Mouse (Mus musculus): ENCODE measurements around the gene 4933428M09Rik. TPM values are rescaled to one million over a fixed set of nuclear protein-coding genes. Genes with fewer than 3 reads are reported as not detected.
"Not testable (repeated sequence)": the region's sequence is repeated elsewhere in the genome, so short reads cannot be mapped to it uniquely, and the experiment has no call there.

4933428M09Rik gene
- not detected in 2 replicates for polyA plus RNA-seq (2015; fragmentation: Nextera tagmentation; extraction: Ambion mirVana)

DNA sequence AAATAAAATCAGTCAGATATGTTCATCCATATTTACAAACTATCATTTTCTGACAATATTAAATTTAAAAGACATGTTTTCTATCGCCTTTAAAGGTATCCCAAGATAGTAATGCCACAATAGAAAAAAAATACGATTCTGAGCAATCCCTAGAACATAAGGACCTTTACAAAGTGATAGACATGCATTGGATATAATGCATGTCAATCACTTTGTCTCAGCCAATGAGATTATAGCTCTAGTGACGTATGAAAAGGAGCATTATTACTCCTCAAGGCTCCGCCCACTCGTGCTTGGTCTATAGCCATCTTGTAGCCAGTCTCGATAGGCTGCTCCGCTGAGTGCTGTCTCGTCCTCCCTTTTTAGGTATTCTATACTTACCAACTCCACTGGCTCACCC, at the start of gene 4933428M09Rik:
4933428M09Rik (plus strand) TSS at position 301 of the 400 bp plus-strand sequence.
- H3K4me1 ChIP-seq, result no peaks in the 10 kb centered on the region
- no peaks in the 10 kb centered on the region for H3K9me3 ChIP-seq
- 89% methylated on average over 8 of the region's 8 CpGs for WGBS
- no peaks in the 10 kb centered on the region for H3K27me3 ChIP-seq
- H3K4me2 ChIP-seq, result no peak within 1 kb of the TSS
- H3K4me3 ChIP-seq, result no peak within 1 kb of the TSS
- H3K9ac ChIP-seq, result no peak within 1 kb of the TSS
- ATAC-seq (ENCODE audit: insufficient number of reproducible peaks, low FRiP score, low TSS enrichment, low read depth), result no peak
- H3K36me3 ChIP-seq, result no peaks in the 10 kb centered on the region
- no peak within 1 kb of the TSS for H3K27ac ChIP-seq

DNA sequence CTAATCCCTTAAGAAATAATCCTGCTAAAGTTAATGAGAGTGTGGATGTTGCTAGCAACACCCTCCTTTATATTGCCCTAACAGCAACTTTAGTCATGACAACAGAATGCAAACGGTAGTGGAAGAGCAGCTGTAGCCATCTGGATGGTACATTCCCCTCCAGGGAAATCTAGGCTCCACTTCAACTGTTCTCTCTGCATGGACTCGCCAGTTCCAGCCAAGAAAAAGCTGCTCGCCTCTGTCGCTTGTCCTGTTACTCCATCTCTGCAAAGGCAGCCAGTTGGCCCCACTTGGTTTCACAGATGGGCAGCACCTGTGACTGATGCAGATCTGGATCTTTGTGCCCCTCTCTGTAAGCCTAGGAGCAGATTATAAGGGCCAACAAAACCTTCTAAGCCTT, 45.0 kb upstream of the 4933428M09Rik start:
- no peaks in the 10 kb centered on the region for H3K4me1 ChIP-seq
- no peaks in the 10 kb centered on the region for H3K27me3 ChIP-seq
- H3K9ac ChIP-seq, result no peak overlapping the region
- H3K36me3 ChIP-seq, result no peaks in the 10 kb centered on the region
- H3K4me3 ChIP-seq, result no peak overlapping the region
- WGBS, result 52% methylated on average over 4 of the region's 4 CpGs
- no peak overlapping the region for H3K4me2 ChIP-seq
- no peaks in the 10 kb centered on the region for H3K9me3 ChIP-seq
- H3K27ac ChIP-seq, result no peak overlapping the region
- no peak for ATAC-seq (ENCODE audit: insufficient number of reproducible peaks, low FRiP score, low TSS enrichment, low read depth)

DNA sequence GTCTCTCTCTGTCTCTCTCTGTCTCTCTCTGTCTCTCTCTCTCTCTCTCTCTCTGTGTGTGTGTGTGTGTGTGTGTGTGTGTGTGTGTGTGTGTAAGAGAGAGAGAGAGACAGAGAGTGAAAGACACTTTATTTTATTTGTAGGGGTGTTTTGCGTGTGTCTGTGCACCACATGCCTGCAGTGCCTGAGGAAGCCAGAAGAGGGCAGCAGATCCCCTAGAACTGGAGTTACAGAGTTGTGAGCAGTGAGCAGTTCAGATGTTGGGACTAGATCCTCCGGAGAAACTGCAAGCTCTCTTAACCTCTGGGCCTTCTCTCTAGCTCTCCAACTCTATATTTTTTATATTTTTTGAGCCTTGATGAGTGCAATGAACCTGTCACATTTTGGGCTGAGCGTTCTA, 12.5 kb downstream of the 4933428M09Rik start:
- H3K4me1 ChIP-seq; H3K27ac ChIP-seq; ATAC-seq (ENCODE audit: insufficient number of reproducible peaks, low FRiP score, low TSS enrichment, low read depth); H3K27me3 ChIP-seq; H3K4me2 ChIP-seq; H3K9me3 ChIP-seq; H3K36me3 ChIP-seq; H3K9ac ChIP-seq; H3K4me3 ChIP-seq: not testable (repeated sequence)
- 88% methylated on average over 3 of the region's 3 CpGs for WGBS

DNA sequence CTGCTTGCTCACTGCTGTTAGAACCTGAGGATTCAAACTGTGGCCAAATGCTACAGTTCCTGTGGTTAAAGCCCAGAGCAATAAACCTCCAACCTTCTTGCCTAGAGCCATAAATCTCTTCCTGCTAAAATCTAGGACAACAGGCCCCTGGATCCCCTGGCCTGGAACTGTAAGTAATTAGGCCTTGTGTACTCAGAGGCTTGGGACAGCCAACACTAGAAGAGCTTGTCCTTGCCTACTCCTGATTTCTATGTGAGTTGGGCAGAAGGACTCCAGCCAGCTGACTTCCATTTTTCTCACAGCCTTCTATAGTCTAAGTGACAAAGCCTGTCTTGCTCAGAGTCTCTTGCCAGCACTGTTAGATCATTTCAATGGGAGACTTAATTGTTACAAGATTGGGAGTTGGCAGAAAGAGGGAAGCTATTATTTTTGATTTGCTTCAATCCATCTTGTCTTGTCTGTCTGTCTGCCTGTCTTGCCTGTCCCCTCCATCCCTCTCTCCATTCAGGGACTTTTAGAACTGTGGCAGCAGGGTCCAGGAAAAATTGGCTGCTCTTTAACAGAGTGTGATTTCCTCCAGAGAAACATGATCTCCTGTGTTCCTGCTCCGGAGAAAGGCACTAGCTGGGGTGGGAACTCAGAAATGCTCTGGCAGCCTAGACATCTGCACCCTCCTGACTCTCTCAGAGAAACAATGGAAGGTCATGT, 15.7 kb downstream of the 4933428M09Rik start:
- no peaks in the 10 kb centered on the region for H3K4me1 ChIP-seq
- WGBS, result 32% methylated on average over 1 of the region's 1 CpGs
- no peak overlapping the region for H3K4me3 ChIP-seq
- no peak overlapping the region for H3K9ac ChIP-seq
- H3K4me2 ChIP-seq, result no peak overlapping the region
- H3K27ac ChIP-seq, result no peak overlapping the region
- no peaks in the 10 kb centered on the region for H3K27me3 ChIP-seq
- no peak for ATAC-seq (ENCODE audit: insufficient number of reproducible peaks, low FRiP score, low TSS enrichment, low read depth)
- no peaks in the 10 kb centered on the region for H3K36me3 ChIP-seq
- no peaks in the 10 kb centered on the region for H3K9me3 ChIP-seq

DNA sequence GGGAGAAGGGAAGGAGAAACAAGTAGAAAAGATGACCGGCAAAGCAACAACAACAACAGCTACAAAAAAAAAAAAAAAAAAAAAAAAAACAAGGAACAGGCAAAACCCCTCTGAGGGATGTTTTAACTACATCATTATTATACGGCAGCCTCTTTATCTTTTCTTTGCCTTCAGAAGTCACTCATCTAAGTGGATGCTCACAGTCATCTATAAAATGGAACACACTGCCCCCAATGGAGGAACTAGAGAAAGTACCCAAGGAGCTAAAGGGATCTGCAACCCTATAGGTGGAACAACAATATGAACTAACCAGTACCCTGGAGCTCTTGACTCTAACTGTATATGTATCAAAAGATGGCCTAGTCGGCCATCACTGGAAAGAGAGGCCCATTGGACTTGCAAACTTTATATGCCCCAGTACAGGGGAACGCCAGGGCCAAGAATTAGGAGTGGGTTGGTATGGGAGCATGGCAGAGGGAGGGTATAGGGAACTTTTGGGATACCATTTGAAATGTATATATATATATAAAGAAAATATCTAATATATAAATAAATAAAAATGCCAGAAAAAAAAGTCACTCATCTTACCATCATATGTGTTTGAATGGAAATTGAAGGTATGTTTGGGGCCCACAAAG, 30.3 kb downstream of the 4933428M09Rik start:
- H3K9ac ChIP-seq; ATAC-seq (ENCODE audit: insufficient number of reproducible peaks, low FRiP score, low TSS enrichment, low read depth); H3K27me3 ChIP-seq; H3K27ac ChIP-seq; H3K9me3 ChIP-seq; H3K36me3 ChIP-seq; H3K4me2 ChIP-seq; H3K4me1 ChIP-seq; H3K4me3 ChIP-seq: not testable (repeated sequence)
- 71% methylated on average over 4 of the region's 4 CpGs for WGBS

DNA sequence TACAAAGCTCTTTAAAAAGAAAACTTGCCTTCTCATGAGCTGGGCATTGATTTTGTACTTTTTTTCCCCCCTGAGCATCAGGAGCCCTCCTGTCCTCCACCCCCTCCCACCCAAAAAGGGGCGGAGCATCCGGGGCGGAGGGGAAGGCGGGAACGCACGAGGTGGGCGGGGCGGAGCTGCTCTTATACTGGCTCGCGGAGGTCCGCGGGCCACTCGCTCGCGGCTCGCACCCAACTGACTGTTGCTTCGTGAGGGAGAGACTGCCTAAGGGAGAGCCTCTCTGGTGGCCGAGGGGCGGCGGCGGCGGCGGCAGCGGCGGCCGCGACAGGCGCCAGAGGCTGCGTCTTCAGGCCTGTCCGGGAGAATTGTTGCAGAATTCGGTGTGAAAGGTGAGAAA, 30.8 kb downstream of the 4933428M09Rik start, which contains the start of gene Mum1l1:
Mum1l1 (plus strand) TSS at position 214 of the 397 bp plus-strand sequence.
- WGBS, result 21% methylated on average over 31 of the region's 31 CpGs
- H3K9ac ChIP-seq, result peak within 1 kb of the TSS; percentile 44; the same call in 1 of the 2 replicates
- H3K9me3 ChIP-seq, result no peaks in the 10 kb centered on the region
- no peaks in the 10 kb centered on the region for H3K4me1 ChIP-seq
- peaks cover 4% of the 10 kb centered on the region; the same call in 1 of the 2 replicates for H3K27me3 ChIP-seq
- no peaks in the 10 kb centered on the region for H3K36me3 ChIP-seq
- H3K4me3 ChIP-seq, result peak within 1 kb of the TSS; percentile 50
- no peak within 1 kb of the TSS for H3K27ac ChIP-seq
- peak within 1 kb of the TSS; percentile 48 for H3K4me2 ChIP-seq
- ATAC-seq (ENCODE audit: insufficient number of reproducible peaks, low FRiP score, low TSS enrichment, low read depth), result peak; percentile 63

DNA sequence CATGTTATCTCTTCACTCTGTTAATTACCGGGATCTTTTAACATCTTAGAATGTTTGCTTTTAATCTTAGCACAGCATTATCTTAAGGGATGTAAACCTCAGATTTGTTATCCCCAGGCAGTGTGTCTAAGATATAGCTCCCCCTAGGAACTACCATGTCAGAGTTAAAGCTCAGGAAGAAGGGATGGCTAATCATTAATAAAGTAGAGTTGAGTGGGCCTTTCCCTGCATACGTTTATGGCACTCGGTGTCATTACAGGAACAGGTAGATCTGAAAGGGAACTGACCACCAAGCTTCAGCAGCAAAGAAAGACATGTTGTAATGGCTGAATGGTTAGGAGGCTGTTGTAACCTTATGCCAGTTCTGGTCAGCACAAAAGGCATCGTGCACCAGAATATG, 35.7 kb downstream of the 4933428M09Rik start:
- Histone ChIP-seq H3K4me2 (no peak overlapping the region), H3K36me3 (no peaks in the 10 kb centered on the region), H3K4me1 (no peaks in the 10 kb centered on the region), H3K27ac (no peak overlapping the region), H3K9me3 (no peaks in the 10 kb centered on the region), H3K27me3 (peaks cover 4% of the 10 kb centered on the region; the same call in 1 of the 2 replicates), H3K4me3 (no peak overlapping the region), H3K9ac (no peak overlapping the region)
- 66% methylated on average over 4 of the region's 4 CpGs for WGBS
- ATAC-seq (ENCODE audit: insufficient number of reproducible peaks, low FRiP score, low TSS enrichment, low read depth), result no peak

DNA sequence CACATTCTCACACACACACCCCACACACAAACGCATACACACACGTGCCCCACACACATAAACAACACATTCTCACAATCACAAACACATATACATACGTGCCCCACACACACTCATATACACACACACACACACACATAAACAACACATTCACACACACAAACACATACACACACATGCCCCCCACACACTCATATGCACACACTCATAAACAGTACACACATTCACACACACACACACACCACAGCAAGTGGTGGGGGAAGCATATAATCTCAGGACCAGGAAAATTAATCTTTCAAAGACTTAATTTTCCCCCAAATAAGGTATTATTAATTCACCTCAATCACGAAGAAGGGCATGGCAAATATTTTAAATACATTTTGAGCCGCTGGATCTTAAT, 37.4 kb downstream of the 4933428M09Rik start:
- no peaks in the 10 kb centered on the region for H3K9me3 ChIP-seq
- no peaks in the 10 kb centered on the region for H3K36me3 ChIP-seq
- 70% methylated on average over 5 of the region's 5 CpGs for WGBS
- no peak overlapping the region for H3K27ac ChIP-seq
- no peak overlapping the region for H3K9ac ChIP-seq
- peaks cover under 1% of the 10 kb centered on the region; the same call in 1 of the 2 replicates for H3K27me3 ChIP-seq
- no peaks in the 10 kb centered on the region for H3K4me1 ChIP-seq
- H3K4me3 ChIP-seq, result peak overlapping the region; percentile 38; the same call in 1 of the 2 replicates
- ATAC-seq (ENCODE audit: insufficient number of reproducible peaks, low FRiP score, low TSS enrichment, low read depth), result no peak
- peak overlapping the region; percentile 39; the same call in 1 of the 2 replicates for H3K4me2 ChIP-seq

DNA sequence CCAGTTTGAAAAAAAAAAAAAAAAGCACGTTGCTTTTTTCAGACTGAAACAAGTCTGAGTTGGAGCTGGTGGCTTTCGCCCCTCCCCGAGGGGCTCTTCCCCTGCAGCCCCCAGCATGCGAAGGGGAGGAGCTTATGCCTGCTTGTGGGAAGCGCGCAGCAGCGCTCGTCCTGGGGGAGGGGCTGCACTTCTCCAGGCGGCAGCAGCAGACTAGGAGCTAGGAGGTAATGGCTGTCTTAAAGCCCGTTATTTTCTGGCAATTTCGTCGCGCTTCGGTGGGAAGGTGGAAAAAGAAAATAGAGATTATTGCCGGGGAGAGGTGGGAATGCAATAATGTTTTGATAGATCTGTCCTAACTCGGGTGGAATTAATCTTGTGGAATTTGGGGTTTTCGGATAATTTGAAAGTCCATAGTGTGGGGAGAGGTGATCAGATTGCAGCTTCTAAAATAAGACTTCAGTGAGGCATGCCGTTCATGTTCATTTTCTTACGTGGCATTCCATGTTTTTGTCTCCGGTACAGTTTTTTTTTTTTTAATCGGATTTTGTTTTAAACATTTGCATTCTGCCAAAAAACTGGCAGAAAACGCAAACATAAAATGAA, 38.1 kb downstream of the 4933428M09Rik start:
- no peaks in the 10 kb centered on the region for H3K4me1 ChIP-seq
- peak overlapping the region; percentile 44; the same call in 1 of the 2 replicates for H3K27ac ChIP-seq
- ATAC-seq (ENCODE audit: insufficient number of reproducible peaks, low FRiP score, low TSS enrichment, low read depth), result peak; percentile 76
- H3K9me3 ChIP-seq, result no peaks in the 10 kb centered on the region
- H3K9ac ChIP-seq, result no peak overlapping the region
- no peaks in the 10 kb centered on the region for H3K36me3 ChIP-seq
- peak overlapping the region; percentile 38 for H3K4me3 ChIP-seq
- H3K27me3 ChIP-seq, result no peaks in the 10 kb centered on the region
- 22% methylated on average over 22 of the region's 22 CpGs for WGBS
- peak overlapping the region; percentile 39 for H3K4me2 ChIP-seq

DNA sequence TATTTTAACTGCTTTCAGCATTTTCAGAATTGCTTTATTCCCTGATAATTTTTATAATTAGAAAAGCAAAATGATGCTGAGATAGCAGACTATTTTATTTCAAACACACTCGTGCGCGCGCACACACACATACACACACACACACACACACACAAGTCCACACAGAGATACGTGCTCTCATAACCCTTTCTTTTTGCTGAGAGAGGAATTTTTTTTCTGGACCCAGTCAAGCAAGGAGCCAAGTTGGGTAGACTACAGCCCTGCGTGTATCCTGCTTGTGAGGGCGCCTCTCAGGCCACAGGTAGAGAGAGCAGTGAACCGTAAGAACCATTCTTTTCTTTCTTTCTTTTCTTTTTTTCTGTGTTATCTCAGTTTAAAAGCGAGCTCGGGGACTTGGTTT, 38.7 kb downstream of the 4933428M09Rik start:
- no peak for ATAC-seq (ENCODE audit: insufficient number of reproducible peaks, low FRiP score, low TSS enrichment, low read depth)
- no peak overlapping the region for H3K9ac ChIP-seq
- peak overlapping the region; percentile 44; the same call in 1 of the 2 replicates for H3K27ac ChIP-seq
- H3K4me1 ChIP-seq, result no peaks in the 10 kb centered on the region
- no peaks in the 10 kb centered on the region for H3K27me3 ChIP-seq
- 61% methylated on average over 10 of the region's 10 CpGs for WGBS
- H3K36me3 ChIP-seq, result no peaks in the 10 kb centered on the region
- H3K9me3 ChIP-seq, result no peaks in the 10 kb centered on the region
- peak overlapping the region; percentile 39 for H3K4me2 ChIP-seq
- peak overlapping the region; percentile 38 for H3K4me3 ChIP-seq

DNA sequence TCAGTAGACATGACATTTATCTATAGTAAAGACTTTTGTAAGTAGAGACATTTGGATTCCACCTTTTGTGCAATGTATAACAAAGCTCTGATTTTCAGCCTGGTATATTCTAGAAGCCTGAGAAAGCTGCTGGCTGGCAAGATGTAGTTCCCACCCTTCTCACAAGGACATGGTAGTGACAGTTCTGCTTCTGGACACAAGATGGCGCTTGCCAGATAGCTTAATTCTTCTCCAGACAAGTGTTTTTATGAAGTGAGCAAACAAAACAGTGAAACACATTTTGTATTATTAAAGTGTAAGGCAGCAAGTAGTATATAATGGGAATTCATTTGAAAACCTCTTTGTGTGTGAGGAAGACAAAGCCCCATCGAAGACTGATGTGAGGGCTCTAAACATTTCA, 40.0 kb downstream of the 4933428M09Rik start:
- H3K27me3 ChIP-seq, result no peaks in the 10 kb centered on the region
- ATAC-seq (ENCODE audit: insufficient number of reproducible peaks, low FRiP score, low TSS enrichment, low read depth), result no peak
- 28% methylated on average over 2 of the region's 2 CpGs for WGBS
- no peak overlapping the region for H3K27ac ChIP-seq
- H3K4me3 ChIP-seq, result no peak overlapping the region
- no peak overlapping the region for H3K4me2 ChIP-seq
- no peaks in the 10 kb centered on the region for H3K9me3 ChIP-seq
- no peaks in the 10 kb centered on the region for H3K4me1 ChIP-seq
- H3K36me3 ChIP-seq, result no peaks in the 10 kb centered on the region
- no peak overlapping the region for H3K9ac ChIP-seq

DNA sequence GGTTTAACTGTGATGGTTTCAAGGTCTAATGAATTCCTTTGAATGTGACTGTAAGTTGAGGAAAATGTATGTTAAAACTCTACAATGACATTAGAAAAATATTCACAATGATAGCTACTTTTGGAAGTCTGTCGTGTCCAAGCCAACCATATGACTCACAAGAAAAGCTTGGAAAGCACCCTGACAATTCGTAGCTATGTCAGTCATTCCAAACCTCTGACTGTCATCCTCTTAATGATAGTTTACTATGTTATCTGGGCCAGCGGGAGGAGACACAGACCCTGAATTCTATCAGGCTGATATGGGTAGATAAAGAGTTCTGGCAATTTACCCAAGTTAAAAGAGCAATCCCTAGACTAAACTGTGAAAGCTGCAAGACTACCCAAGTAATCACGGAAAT, 41.8 kb downstream of the 4933428M09Rik start:
- 74% methylated on average over 4 of the region's 4 CpGs for WGBS
- Histone ChIP-seq H3K4me2 (no peak overlapping the region), H3K36me3 (no peaks in the 10 kb centered on the region), H3K27ac (no peak overlapping the region), H3K9me3 (no peaks in the 10 kb centered on the region), H3K4me1 (no peaks in the 10 kb centered on the region), H3K27me3 (no peaks in the 10 kb centered on the region), H3K9ac (no peak overlapping the region), H3K4me3 (no peak overlapping the region)
- ATAC-seq (ENCODE audit: insufficient number of reproducible peaks, low FRiP score, low TSS enrichment, low read depth), result no peak
